Mouse (Mus musculus) heart, postnatal 0 days (tissue): ENCODE measurements at regions not wholly inside any gene's neighbourhood (a gene's known extent, or its start where the extent isn't known, plus 50 kb on each side); places are given as distances from the start of the nearest gene placed in this dataset.
A peak's percentile ranks its signal among the peaks of the same experiment; 100 is the strongest.

ENCODE experiments used
- CTCF ChIP-seq: IDR thresholded peaks from 2 replicates; pipeline ENCODE4 v1.5.1; 2016; ENCODE audit warnings: antibody characterized with exemption, control low read depth, low read depth
- EP300 ChIP-seq: IDR thresholded peaks from 2 replicates; pipeline ENCODE4 v1.6.1; 2016; ENCODE audit warnings: antibody characterized with exemption, low read depth

DNA sequence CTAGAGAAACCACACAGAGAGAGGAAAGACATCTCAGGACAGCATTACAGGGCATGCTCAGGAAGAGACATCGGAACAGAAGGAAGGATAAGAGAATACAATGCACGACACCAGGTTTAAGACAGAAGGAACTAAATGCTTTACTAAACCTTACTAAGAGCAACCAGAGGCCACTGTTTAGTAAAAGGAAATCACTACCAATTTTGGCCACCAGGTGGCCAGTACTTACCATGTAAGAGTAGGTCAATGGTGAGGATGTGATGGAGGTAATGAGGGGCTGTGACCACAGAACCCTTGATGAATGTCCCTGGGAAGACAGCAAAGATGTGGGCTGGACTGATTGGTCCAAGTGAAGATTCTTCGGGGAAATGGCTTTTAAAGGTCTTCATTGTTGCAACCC is 174.9 kb downstream of the Ly86 start:
- TF ChIP-seq CTCF (peak; percentile 21; the same call in 1 of the 2 replicates), EP300 (no peak)
